Mouse (Mus musculus) embryonic facial prominence, embryonic 12.5 days (tissue): ENCODE results near the gene Usp32. TPM values are rescaled to one million over a fixed set of nuclear protein-coding genes. Genes with fewer than 3 reads are reported as not detected.

Experiments used
- ATAC-seq: fragments of 200-750 bp; cut with Nextera tagmentation; 2 replicates; pipeline ENCODE4 v1.8.0; 2017; ENCODE audit not compliant: insufficient number of reproducible peaks, insufficient read depth, low FRiP score, low TSS enrichment
- H3K27ac ChIP-seq: fragments of 300-500 bp; sonication (generic); 2 replicates; pipeline ENCODE4 v1.5.1; 2016; ENCODE audit warnings: mild to moderate bottlenecking
- H3K27me3 ChIP-seq: fragments of 300-500 bp; sonication (generic); 2 replicates; pipeline ENCODE4 v1.6.1; 2016; ENCODE audit warnings: mild to moderate bottlenecking, moderate library complexity
- H3K36me3 ChIP-seq: fragments of 300-500 bp; sonication (generic); 2 replicates; pipeline ENCODE4 v1.6.1; 2016; ENCODE audit warnings: mild to moderate bottlenecking
- H3K4me1 ChIP-seq: fragments of 300-500 bp; sonication (generic); 2 replicates; pipeline ENCODE4 v1.6.1; 2016
- H3K4me2 ChIP-seq: fragments of 300-500 bp; sonication (generic); replicated peaks from 2 replicates; pipeline ENCODE4 v1.6.1; 2016; ENCODE audit warnings: mild to moderate bottlenecking, moderate library complexity
- H3K4me3 ChIP-seq: fragments of 300-500 bp; sonication (generic); 2 replicates; pipeline ENCODE4 v1.5.1; 2016; ENCODE audit warnings: mild to moderate bottlenecking
- H3K9ac ChIP-seq: fragments of 300-500 bp; sonication (generic); 2 replicates; pipeline ENCODE4 v1.6.1; 2016; ENCODE audit warnings: mild to moderate bottlenecking, moderate library complexity
- H3K9me3 ChIP-seq: fragments of 300-500 bp; sonication (generic); 2 replicates; pipeline ENCODE4 v1.6.1; 2016; ENCODE audit warnings: mild to moderate bottlenecking, moderate library complexity
- WGBS: fragments of 180-500 bp; shearing (Covaris S2); methylation state at CpG from one replicate; pipeline ENCODE4 v1.1.7; 2016; 5-methylcytosine and 5-hydroxymethylcytosine counted together
- polyA plus RNA-seq: library from polyadenylated mRNA; unstranded; fragments of >200 nt; fragmentation: Nextera tagmentation; extraction: Ambion mirVana; gene quantifications from 2 replicates; pipeline ENCODE4 v1.2.1, GENCODE M21; 2016

Usp32 gene
- polyA plus RNA-seq, 1 experiment from 2014 or later = 6.8 TPM

DNA sequence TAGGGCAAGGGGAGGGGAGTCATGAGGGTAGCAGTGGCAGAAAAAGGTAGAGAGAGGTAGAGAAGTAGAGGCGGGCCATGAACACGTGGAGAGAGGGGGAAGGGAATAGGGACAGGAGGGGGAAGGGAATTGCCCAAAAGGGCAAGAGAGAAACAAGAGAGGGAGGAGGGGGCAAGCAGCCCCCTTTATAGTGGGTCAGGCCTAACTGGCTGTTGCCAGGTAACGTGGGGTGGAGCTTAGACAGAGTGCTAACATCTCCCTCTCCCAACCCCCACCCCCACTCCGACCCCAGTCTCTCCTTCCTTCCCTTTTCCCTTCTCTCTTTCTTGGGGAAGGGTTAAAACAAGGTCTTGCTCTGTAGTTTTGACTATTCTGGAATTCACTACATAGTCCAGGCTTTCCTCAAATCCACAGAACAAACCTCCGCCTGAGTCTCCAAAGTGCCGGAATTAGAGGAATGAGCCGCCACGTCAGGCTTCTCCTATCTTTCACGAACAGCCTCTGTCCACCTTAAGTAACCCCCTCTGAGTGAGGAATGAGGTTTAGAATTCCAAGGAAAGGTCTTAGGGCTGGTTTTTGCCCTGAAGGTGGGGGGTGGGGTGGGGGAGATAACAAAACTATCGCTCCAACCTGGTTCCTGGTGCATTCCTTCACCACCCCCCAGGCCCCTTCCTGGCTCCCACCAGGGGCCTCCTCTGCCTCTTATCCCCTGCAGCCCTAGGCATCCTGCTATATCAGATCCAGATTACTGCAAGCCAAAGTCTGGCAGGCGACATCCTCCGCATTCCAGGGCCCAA, 195.1 kb downstream of the Usp32 start:
- no peak overlapping the region for H3K27ac ChIP-seq
- no peak for ATAC-seq

DNA sequence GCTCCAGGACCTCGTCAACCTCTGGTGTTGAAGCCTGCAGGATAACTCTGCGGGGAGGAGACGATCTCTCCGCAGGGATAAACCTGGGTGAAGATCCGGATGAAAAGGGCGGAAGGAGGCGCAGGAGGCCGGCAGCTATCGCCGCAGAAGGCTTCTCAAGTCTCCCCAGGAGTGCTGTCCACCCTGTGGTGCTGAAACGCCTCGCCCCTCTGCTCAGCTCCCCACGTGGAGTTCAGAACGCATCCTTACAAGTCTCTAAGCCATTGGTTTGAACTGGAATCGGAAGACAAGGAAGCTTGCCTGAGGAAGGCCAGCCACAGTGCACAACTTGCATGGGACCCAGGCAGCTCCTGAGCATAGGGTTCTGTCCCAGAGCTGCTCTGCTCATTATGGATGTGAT, 196.0 kb downstream of the Usp32 start:
- Histone ChIP-seq H3K4me1 (0 out of 2 replicates have a peak, but pooled peaks cover 6% of the 10 kb centered on the region), H3K36me3 (no peaks in the 10 kb centered on the region), H3K9me3 (no peaks in the 10 kb centered on the region), H3K4me2 (peak overlapping the region; percentile 43), H3K9ac (no peak overlapping the region), H3K27me3 (peaks cover 19% of the 10 kb centered on the region), H3K4me3 (no peak overlapping the region), H3K27ac (no peak overlapping the region)
- ATAC-seq = no peak
- under 1% methylated on average over 15 of the region's 15 CpGs for WGBS

More for the DNA sequence above, 195.1 kb downstream of the Usp32 start:
- no peak overlapping the region for H3K4me3 ChIP-seq
- WGBS = 2% methylated on average over 12 of the region's 12 CpGs
- no peaks in the 10 kb centered on the region for H3K9me3 ChIP-seq
- H3K4me2 ChIP-seq = no peak overlapping the region
- H3K27me3 ChIP-seq = peaks cover 19% of the 10 kb centered on the region
- H3K36me3 ChIP-seq = no peaks in the 10 kb centered on the region
- no peak overlapping the region for H3K9ac ChIP-seq
- 0 out of 2 replicates have a peak, but pooled peaks cover 6% of the 10 kb centered on the region for H3K4me1 ChIP-seq

DNA sequence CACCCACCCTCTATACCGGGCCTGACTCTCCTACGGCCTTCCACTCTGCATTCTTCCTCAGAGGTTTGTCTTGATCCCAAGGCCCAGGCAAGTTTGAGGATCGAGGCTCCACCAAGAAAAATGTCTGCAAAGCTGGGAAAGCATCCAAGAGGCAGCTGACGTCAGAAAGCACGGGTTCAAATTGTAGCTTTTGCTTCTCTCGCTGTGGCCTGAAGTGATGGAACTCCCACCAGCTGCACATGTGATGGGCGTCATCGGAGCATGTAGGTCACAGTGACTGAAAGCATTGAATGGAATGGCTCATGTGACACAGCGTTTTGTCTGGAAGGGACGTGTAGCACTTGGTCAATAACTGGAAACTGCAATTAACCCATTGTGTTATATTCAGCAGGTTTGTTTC, 199.8 kb downstream of the Usp32 start:
- H3K36me3 ChIP-seq = no peaks in the 10 kb centered on the region
- 77% methylated on average over 10 of the region's 10 CpGs for WGBS
- H3K4me2 ChIP-seq = no peak overlapping the region
- no peaks in the 10 kb centered on the region for H3K9me3 ChIP-seq
- H3K4me1 ChIP-seq = 0 out of 2 replicates have a peak, but pooled peaks cover 6% of the 10 kb centered on the region
- no peak overlapping the region for H3K4me3 ChIP-seq
- H3K9ac ChIP-seq = no peak overlapping the region
- H3K27me3 ChIP-seq = peaks cover 12% of the 10 kb centered on the region
- H3K27ac ChIP-seq = no peak overlapping the region
- ATAC-seq = no peak

DNA sequence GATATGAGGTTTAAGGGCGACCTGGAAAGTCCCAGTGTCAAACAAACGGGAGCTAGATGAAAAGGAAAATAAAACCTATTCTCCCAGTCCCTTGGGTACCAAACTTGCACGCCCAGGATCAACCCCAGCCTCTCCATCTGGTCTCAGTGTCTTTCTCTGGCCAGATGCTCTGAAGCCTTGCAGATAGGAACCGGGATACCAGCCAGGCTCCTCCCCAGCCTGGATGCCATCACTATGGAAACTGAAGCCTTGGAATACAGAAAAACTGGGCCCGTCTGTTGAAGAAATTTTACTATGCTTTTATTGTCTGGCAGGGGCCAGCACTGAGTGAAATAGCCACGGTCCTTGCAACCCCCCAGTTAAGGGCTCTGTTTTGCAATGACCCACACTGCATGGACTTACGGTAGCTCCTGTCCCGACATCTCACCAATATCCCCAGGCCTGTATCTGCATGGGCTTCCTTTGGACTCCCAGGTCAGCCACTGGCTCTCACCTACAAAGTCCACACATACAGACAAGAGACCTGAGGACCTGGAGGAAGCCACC, 200.4 kb downstream of the Usp32 start:
- WGBS = 62% methylated on average over 8 of the region's 8 CpGs
- no peak for ATAC-seq

More for the DNA sequence above, 200.4 kb downstream of the Usp32 start:
- H3K4me3 ChIP-seq = no peak overlapping the region
- H3K9me3 ChIP-seq = no peaks in the 10 kb centered on the region
- H3K27me3 ChIP-seq = peaks cover 7% of the 10 kb centered on the region
- 0 out of 2 replicates have a peak, but pooled peaks cover 6% of the 10 kb centered on the region for H3K4me1 ChIP-seq
- H3K4me2 ChIP-seq = no peak overlapping the region
- no peaks in the 10 kb centered on the region for H3K36me3 ChIP-seq
- no peak overlapping the region for H3K9ac ChIP-seq
- no peak overlapping the region for H3K27ac ChIP-seq

Other genes with a start within 250 kb of the Usp32 start
- gene Znhit3, start 223.8 kb downstream of the Usp32 start, polyA plus RNA-seq = 63.8 and 65.3 TPM in 2 replicates
- gene Car4, start 182.4 kb downstream of the Usp32 start, polyA plus RNA-seq = 0.86 and 1.4 TPM in 2 replicates
- gene 1700125H20Rik, start 30.2 kb upstream of the Usp32 start, polyA plus RNA-seq = 0.83 and 0.92 TPM in 2 replicates
- 45.4 and 48.6 TPM in 2 replicates for gene Appbp2, start 95.0 kb upstream of the Usp32 start, polyA plus RNA-seq
- 26.6 and 27.7 TPM in 2 replicates for gene Ppm1d, start 171.1 kb upstream of the Usp32 start, polyA plus RNA-seq
- gene Bcas3, start 213.0 kb upstream of the Usp32 start, polyA plus RNA-seq = 28.7 and 31.6 TPM in 2 replicates